Mouse (Mus musculus): ENCODE measurements around the gene Rnd2. TPM values are rescaled to one million over a fixed set of nuclear protein-coding genes. Genes with fewer than 3 reads are reported as not detected.
"Not testable (repeated sequence)": the region's sequence is repeated elsewhere in the genome, so short reads cannot be mapped to it uniquely, and the experiment has no call there.

Rnd2 gene
- polyA plus RNA-seq, 1 experiment from 2014 or later, result 9.0 TPM

DNA sequence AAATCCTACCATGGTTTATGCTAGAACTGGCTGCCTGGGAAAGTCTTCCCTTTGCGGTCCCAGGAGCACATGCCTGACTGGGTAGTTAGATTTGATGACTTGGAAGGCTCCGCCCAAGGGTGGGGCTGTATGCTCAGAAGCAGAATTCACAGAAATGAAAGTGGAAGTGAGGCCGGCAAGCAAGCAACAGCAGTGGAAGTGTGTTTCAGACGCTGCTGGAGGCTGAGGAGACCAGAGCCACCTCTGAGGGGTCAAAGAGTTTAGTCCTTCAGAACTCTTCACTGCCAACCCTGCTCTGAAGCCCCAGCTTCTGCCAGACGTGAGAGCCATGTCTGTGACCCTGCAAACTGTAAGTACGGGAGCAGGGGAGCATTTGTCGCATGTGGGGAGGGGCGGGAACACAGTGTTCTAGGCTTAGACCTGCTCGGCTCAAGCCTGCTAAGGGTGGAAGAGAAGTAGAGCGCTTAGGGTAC is 16.5 kb upstream of the Rnd2 start, which contains the start of gene Ifi35:
TSS of gene Ifi35 (plus strand) at position 134 of the 473 bp plus-strand sequence.
- WGBS, result 15% methylated on average over 10 of the region's 10 CpGs
- H3K27ac ChIP-seq (replicated peaks in 1 of 2; ENCODE audit: control insufficient read depth in 1 of 2, insufficient read depth in 1 of 2, low read depth in 2 of 2, low read length in 2 of 2), result peak within 1 kb of the TSS; percentile 64 to 76
- H3K9ac ChIP-seq (ENCODE audit: low read length), result peak within 1 kb of the TSS; percentile 69
- peaks cover 2 to 19% of the 10 kb centered on the region in 2 experiments; a peak in 2 of 4 replicates for H3K4me1 ChIP-seq (ENCODE audit: control insufficient read depth in 2 of 2, insufficient read depth in 2 of 2, low read length in 2 of 2)
- H3K4me3 ChIP-seq (ENCODE audit: control insufficient read depth in 1 of 2, insufficient read depth in 1 of 2, low read depth in 1 of 2, low read length in 2 of 2), result peak within 1 kb of the TSS; percentile 45 to 66
- no peaks in the 10 kb centered on the region for H3K27me3 ChIP-seq (ENCODE audit: control insufficient read depth, insufficient read depth, low read length)
- peak; percentile 25; the same call in 1 of the 2 replicates for ATAC-seq (ENCODE audit: insufficient number of reproducible peaks, insufficient read depth, low FRiP score, low read depth)
- H3K4me2 ChIP-seq (ENCODE audit: low read length), result peak within 1 kb of the TSS; percentile 62
- no peaks in the 10 kb centered on the region for H3K9me3 ChIP-seq (ENCODE audit: control insufficient read depth, low read length)
- peaks cover 27% of the 10 kb centered on the region for H3K36me3 ChIP-seq (ENCODE audit: control insufficient read depth, insufficient read depth, low read length)

DNA sequence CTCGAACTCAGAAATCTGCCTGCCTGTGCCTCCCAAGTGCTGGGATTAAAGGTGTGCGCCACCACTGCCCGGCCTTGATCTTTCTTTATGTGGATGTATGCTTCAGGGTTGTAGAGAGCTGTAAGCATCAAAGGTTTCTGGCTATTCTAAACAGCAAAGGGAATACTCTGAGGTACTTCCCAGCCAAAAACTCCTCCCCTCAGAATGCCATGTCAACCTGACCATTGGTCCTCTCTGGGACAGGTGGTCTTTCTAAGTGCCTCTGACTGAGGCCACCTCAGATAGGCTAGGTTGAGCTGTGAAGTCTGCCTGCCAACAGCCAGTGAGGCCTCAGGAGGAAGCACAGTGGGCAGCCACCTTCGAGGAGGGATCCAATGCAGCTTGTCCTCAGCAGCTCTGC is 15.9 kb upstream of the Rnd2 start:
- H3K4me1 ChIP-seq (ENCODE audit: control insufficient read depth in 2 of 2, insufficient read depth in 2 of 2, low read length in 2 of 2), result peaks cover 0 to 14% of the 10 kb centered on the region in 2 experiments; a peak in 2 of 4 replicates
- H3K9me3 ChIP-seq (ENCODE audit: control insufficient read depth, low read length), result no peaks in the 10 kb centered on the region
- H3K4me2 ChIP-seq (ENCODE audit: low read length), result peak overlapping the region; percentile 62
- no peaks in the 10 kb centered on the region for H3K27me3 ChIP-seq (ENCODE audit: control insufficient read depth, insufficient read depth, low read length)
- no peak for ATAC-seq (ENCODE audit: insufficient number of reproducible peaks, insufficient read depth, low FRiP score, low read depth)
- peak overlapping the region; percentile 45 to 66 for H3K4me3 ChIP-seq (ENCODE audit: control insufficient read depth in 1 of 2, insufficient read depth in 1 of 2, low read depth in 1 of 2, low read length in 2 of 2)
- peaks cover 21% of the 10 kb centered on the region for H3K36me3 ChIP-seq (ENCODE audit: control insufficient read depth, insufficient read depth, low read length)
- peak overlapping the region; percentile 69 for H3K9ac ChIP-seq (ENCODE audit: low read length)
- 70% methylated on average over 4 of the region's 4 CpGs for WGBS
- H3K27ac ChIP-seq (replicated peaks in 1 of 2; ENCODE audit: control insufficient read depth in 1 of 2, insufficient read depth in 1 of 2, low read depth in 2 of 2, low read length in 2 of 2), result peak overlapping the region in 1 of 2 experiments; percentile 64; a peak in 2 of 4 replicates

DNA sequence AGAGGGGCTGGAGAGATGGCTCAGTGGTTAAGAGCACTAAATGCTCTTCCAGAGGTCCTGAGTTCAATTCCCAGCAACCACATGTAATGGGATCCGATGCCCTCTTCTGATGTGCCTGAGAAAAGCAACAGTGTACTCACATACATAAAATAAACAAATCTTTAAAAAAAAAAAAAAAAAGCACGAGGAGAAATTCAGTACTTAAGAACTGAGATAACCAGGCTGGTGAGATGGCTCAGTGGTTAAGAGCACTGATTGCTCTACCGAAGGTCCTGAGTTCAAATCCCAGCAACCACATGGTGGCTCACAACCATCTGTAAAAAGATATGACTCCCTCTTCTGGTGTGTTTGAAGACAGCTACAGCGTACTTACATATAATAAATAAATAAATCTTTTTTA is 15.2 kb upstream of the Rnd2 start:
- H3K27me3 ChIP-seq (ENCODE audit: control insufficient read depth, insufficient read depth, low read length); H3K9ac ChIP-seq (ENCODE audit: low read length); H3K27ac ChIP-seq (replicated peaks in 1 of 2; ENCODE audit: control insufficient read depth in 1 of 2, insufficient read depth in 1 of 2, low read depth in 2 of 2, low read length in 2 of 2); H3K4me2 ChIP-seq (ENCODE audit: low read length); H3K9me3 ChIP-seq (ENCODE audit: control insufficient read depth, low read length); ATAC-seq (ENCODE audit: insufficient number of reproducible peaks, insufficient read depth, low FRiP score, low read depth); H3K4me3 ChIP-seq (ENCODE audit: control insufficient read depth in 1 of 2, insufficient read depth in 1 of 2, low read depth in 1 of 2, low read length in 2 of 2): not testable (repeated sequence)
- H3K4me1 ChIP-seq (ENCODE audit: control insufficient read depth in 2 of 2, insufficient read depth in 2 of 2, low read length in 2 of 2), result peaks cover 0 to 14% of the 10 kb centered on the region in 2 experiments; a peak in 2 of 4 replicates
- peaks cover 14% of the 10 kb centered on the region for H3K36me3 ChIP-seq (ENCODE audit: control insufficient read depth, insufficient read depth, low read length)
- 77% methylated on average over 4 of the region's 4 CpGs for WGBS

DNA sequence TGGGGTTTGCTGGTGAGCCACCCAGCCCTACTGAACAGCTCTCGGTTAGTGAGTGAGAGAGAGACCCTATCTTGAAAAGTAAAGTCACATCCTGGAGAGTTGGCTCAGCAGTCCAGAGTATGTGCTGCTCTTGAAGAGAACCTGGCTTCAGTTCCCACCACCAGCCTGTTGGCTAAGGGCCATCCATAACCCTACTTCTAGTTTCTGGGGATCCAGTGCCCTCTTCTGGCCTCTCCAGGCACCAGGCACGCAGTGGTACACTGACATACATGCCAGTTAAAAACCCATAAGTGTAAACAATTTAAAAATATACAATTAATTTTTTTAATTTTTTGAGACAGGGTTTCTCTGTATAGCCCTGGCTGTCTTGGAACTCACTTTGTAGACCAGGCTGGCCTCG is 14.4 kb upstream of the Rnd2 start:
- peaks cover 6% of the 10 kb centered on the region for H3K36me3 ChIP-seq (ENCODE audit: control insufficient read depth, insufficient read depth, low read length)
- no peak overlapping the region for H3K4me3 ChIP-seq (ENCODE audit: control insufficient read depth in 1 of 2, insufficient read depth in 1 of 2, low read depth in 1 of 2, low read length in 2 of 2)
- H3K9me3 ChIP-seq (ENCODE audit: control insufficient read depth, low read length), result no peaks in the 10 kb centered on the region
- H3K27me3 ChIP-seq (ENCODE audit: control insufficient read depth, insufficient read depth, low read length), result no peaks in the 10 kb centered on the region
- ATAC-seq (ENCODE audit: insufficient number of reproducible peaks, insufficient read depth, low FRiP score, low read depth), result no peak
- WGBS, result 82% methylated on average over 3 of the region's 3 CpGs
- no peak overlapping the region for H3K9ac ChIP-seq (ENCODE audit: low read length)
- H3K4me2 ChIP-seq (ENCODE audit: low read length), result no peak overlapping the region
- H3K4me1 ChIP-seq (ENCODE audit: control insufficient read depth in 2 of 2, insufficient read depth in 2 of 2, low read length in 2 of 2), result peaks cover 0 to 11% of the 10 kb centered on the region in 2 experiments; a peak in 1 of 4 replicates
- no peak overlapping the region for H3K27ac ChIP-seq (replicated peaks in 1 of 2; ENCODE audit: control insufficient read depth in 1 of 2, insufficient read depth in 1 of 2, low read depth in 2 of 2, low read length in 2 of 2)

DNA sequence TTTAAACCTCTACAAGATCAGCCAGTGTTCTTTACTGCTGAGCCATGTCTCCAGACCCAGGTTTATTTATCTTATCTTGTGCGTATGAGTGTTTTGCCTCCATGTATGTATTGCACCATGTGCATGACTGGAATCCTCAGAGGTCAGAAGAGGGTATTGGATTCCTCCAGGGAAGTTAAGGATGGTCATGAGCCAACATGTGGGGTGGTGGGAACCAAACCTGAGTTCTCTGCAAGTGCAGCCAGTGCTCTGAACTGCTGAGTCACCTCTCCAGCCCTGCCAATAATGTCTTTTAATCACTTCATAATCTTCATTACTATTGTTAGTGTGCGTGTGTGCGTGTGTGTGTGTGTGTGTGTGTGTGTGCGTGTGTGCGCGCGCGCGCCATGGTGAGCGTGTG is 13.3 kb upstream of the Rnd2 start:
- ATAC-seq (ENCODE audit: insufficient number of reproducible peaks, insufficient read depth, low FRiP score, low read depth), result no peak
- H3K4me1 ChIP-seq (ENCODE audit: control insufficient read depth in 2 of 2, insufficient read depth in 2 of 2, low read length in 2 of 2), result peaks cover 0 to 11% of the 10 kb centered on the region in 2 experiments; a peak in 1 of 4 replicates
- WGBS, result 88% methylated on average over 10 of the region's 10 CpGs

DNA sequence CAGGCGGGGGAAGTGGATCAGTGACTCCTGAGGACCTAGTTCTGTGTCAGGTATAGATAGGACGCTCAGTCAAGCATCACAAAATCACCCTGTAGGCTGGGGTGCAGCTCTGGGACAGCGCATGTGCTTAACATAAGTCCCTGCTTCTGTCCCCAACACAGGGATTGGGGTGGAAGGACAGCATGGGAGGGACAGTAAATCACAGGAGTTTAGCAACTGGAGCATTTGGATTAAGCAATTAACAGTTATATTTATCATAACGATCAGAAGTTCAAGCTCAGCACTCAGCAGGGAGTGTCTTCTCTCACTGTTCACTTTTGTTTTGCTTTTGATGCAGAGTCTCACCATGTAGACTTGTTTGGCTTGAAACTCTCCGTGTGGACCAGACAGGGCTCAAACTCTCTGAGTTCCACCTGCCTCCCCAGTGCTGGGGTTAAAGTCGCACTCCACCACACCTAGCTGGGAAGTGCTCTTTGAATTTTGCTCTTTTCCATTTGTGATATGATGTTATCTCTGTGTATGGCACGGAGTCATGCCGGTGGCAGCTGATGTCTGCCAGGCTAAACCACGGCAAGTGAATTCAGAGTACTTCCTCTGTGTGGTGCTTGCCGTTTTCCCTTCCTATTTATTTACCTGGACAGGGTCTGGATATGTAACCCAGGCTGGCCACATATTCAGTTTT is 12.6 kb upstream of the Rnd2 start:
- Histone ChIP-seq H3K27ac (replicated peaks in 1 of 2; ENCODE audit: control insufficient read depth in 1 of 2, insufficient read depth in 1 of 2, low read depth in 2 of 2, low read length in 2 of 2) (no peak overlapping the region), H3K27me3 (ENCODE audit: control insufficient read depth, insufficient read depth, low read length) (no peaks in the 10 kb centered on the region), H3K9me3 (ENCODE audit: control insufficient read depth, low read length) (no peaks in the 10 kb centered on the region), H3K4me3 (ENCODE audit: control insufficient read depth in 1 of 2, insufficient read depth in 1 of 2, low read depth in 1 of 2, low read length in 2 of 2) (no peak overlapping the region), H3K9ac (ENCODE audit: low read length) (no peak overlapping the region), H3K4me2 (ENCODE audit: low read length) (no peak overlapping the region), H3K36me3 (ENCODE audit: control insufficient read depth, insufficient read depth, low read length) (peaks cover 8% of the 10 kb centered on the region), H3K4me1 (ENCODE audit: control insufficient read depth in 2 of 2, insufficient read depth in 2 of 2, low read length in 2 of 2) (peaks cover 0 to 11% of the 10 kb centered on the region in 2 experiments; a peak in 1 of 4 replicates)
- no peak for ATAC-seq (ENCODE audit: insufficient number of reproducible peaks, insufficient read depth, low FRiP score, low read depth)
- 58% methylated on average over 10 of the region's 10 CpGs for WGBS

More for the DNA sequence above, 13.3 kb upstream of the Rnd2 start:
- H3K36me3 ChIP-seq (ENCODE audit: control insufficient read depth, insufficient read depth, low read length), result peaks cover 1% of the 10 kb centered on the region
- H3K27ac ChIP-seq (replicated peaks in 1 of 2; ENCODE audit: control insufficient read depth in 1 of 2, insufficient read depth in 1 of 2, low read depth in 2 of 2, low read length in 2 of 2), result no peak overlapping the region
- no peaks in the 10 kb centered on the region for H3K27me3 ChIP-seq (ENCODE audit: control insufficient read depth, insufficient read depth, low read length)
- H3K4me2 ChIP-seq (ENCODE audit: low read length), result no peak overlapping the region
- no peaks in the 10 kb centered on the region for H3K9me3 ChIP-seq (ENCODE audit: control insufficient read depth, low read length)
- H3K4me3 ChIP-seq (ENCODE audit: control insufficient read depth in 1 of 2, insufficient read depth in 1 of 2, low read depth in 1 of 2, low read length in 2 of 2), result no peak overlapping the region
- no peak overlapping the region for H3K9ac ChIP-seq (ENCODE audit: low read length)

DNA sequence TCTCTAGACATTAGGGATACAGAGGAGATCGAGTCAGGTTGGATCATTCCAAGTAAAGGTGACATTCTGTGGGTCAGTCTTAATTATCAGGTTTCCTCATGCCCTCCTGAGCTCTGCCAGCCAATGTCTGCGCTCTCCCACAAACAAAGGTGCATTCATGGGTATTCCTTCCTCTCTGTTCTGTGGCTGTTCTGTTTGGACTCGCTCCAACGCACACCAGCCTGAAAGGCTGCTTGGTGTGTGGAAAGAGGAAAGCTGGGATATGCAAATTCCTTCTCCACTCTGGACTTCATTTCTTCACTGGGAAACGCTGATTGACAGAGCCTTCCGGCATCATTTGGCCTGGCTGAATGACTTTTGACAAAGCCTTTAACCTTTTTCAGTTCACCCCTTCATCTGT is 10.1 kb upstream of the Rnd2 start:
- Histone ChIP-seq H3K9ac (ENCODE audit: low read length) (no peak overlapping the region), H3K27me3 (ENCODE audit: control insufficient read depth, insufficient read depth, low read length) (no peaks in the 10 kb centered on the region), H3K4me3 (ENCODE audit: control insufficient read depth in 1 of 2, insufficient read depth in 1 of 2, low read depth in 1 of 2, low read length in 2 of 2) (no peak overlapping the region), H3K4me2 (ENCODE audit: low read length) (no peak overlapping the region), H3K36me3 (ENCODE audit: control insufficient read depth, insufficient read depth, low read length) (peaks cover 33% of the 10 kb centered on the region), H3K4me1 (ENCODE audit: control insufficient read depth in 2 of 2, insufficient read depth in 2 of 2, low read length in 2 of 2) (no peaks in the 10 kb centered on the region), H3K9me3 (ENCODE audit: control insufficient read depth, low read length) (no peaks in the 10 kb centered on the region), H3K27ac (replicated peaks in 1 of 2; ENCODE audit: control insufficient read depth in 1 of 2, insufficient read depth in 1 of 2, low read depth in 2 of 2, low read length in 2 of 2) (no peak overlapping the region)
- no peak for ATAC-seq (ENCODE audit: insufficient number of reproducible peaks, insufficient read depth, low FRiP score, low read depth)
- 78% methylated on average over 6 of the region's 6 CpGs for WGBS

All from heart, embryonic 14.5 days (tissue).